Mouse (Mus musculus) intestine, embryonic 14.5 days (tissue): ENCODE measurements at regions not wholly inside any gene's neighbourhood (a gene's known extent, or its start where the extent isn't known, plus 50 kb on each side); places are given as distances from the start of the nearest gene placed in this dataset.

Experiments
- ATAC-seq: fragments of 200-750 bp; cut with Nextera tagmentation; replicated peaks from 2 replicates; pipeline ENCODE4 v1.8.0; 2017; ENCODE audit warnings: low read depth, moderate number of reproducible peaks, moderate TSS enrichment, moderate library complexity; ENCODE audit not compliant: low FRiP score, low TSS enrichment
- DNase-seq: peaks from one replicate; pipeline ENCODE4 v3.0.0-alpha.2; 2018; ENCODE audit warnings: low spot score
- H3K27ac ChIP-seq: fragments of 300-500 bp; sonication (generic); 2 replicates; pipeline ENCODE4 v1.5.1; 2014; ENCODE audit warnings: low read depth, mild to moderate bottlenecking, control low read depth
- H3K27me3 ChIP-seq: fragments of 300-500 bp; sonication (generic); replicated peaks from 2 replicates; pipeline ENCODE4 v1.6.1; 2014; ENCODE audit warnings: low read length, control low read depth; ENCODE audit not compliant: control insufficient read depth, insufficient read depth
- H3K36me3 ChIP-seq: fragments of 300-500 bp; sonication (generic); 2 replicates; pipeline ENCODE4 v1.6.1; 2014; ENCODE audit warnings: low read length, control low read depth; ENCODE audit not compliant: control insufficient read depth, insufficient read depth
- H3K4me1 ChIP-seq: fragments of 300-500 bp; sonication (generic); replicated peaks from 2 replicates; pipeline ENCODE4 v1.6.1; 2014; ENCODE audit warnings: low read length, control low read depth, mixed read lengths; ENCODE audit not compliant: control insufficient read depth, insufficient read depth
- H3K4me2 ChIP-seq: fragments of 300-500 bp; sonication (generic); 2 replicates; pipeline ENCODE4 v1.6.1; 2014; ENCODE audit warnings: low read length
- H3K4me3 ChIP-seq: fragments of 300-500 bp; sonication (generic); 2 replicates; pipeline ENCODE4 v1.5.1; 2014; ENCODE audit warnings: low read depth, low read length, control low read depth, mixed read lengths
- H3K9ac ChIP-seq: fragments of 300-500 bp; sonication (generic); 2 replicates; pipeline ENCODE4 v1.6.1; 2014; ENCODE audit warnings: mild to moderate bottlenecking, low read length
- H3K9me3 ChIP-seq: fragments of 300-500 bp; sonication (generic); 2 replicates; pipeline ENCODE4 v1.6.1; 2016; ENCODE audit warnings: low read length, control low read depth; ENCODE audit not compliant: control insufficient read depth
- WGBS: fragments of 180-500 bp; shearing (Covaris S2); extraction: QIAGEN DNeasy Blood & Tissue Kit; methylation state at CpG from one replicate; pipeline ENCODE4 v1.1.7; 2014; 5-methylcytosine and 5-hydroxymethylcytosine counted together

GRCm38 (mm10) chr1:79984721-79985120 lies 123.7 kb upstream of the Serpine2 start:
- Histone ChIP-seq H3K36me3 (no peaks in the 10 kb centered on the region), H3K9ac (no peak overlapping the region), H3K27ac (no peak overlapping the region), H3K4me3 (no peak overlapping the region), H3K4me2 (no peak overlapping the region), H3K27me3 (no peaks in the 10 kb centered on the region), H3K9me3 (no peaks in the 10 kb centered on the region), H3K4me1 (no peaks in the 10 kb centered on the region)
- DNase-seq, result no peak
- ATAC-seq, result peak; percentile 66; the same call in 1 of the 2 replicates
- WGBS, result 59% methylated on average over 3 of the region's 3 CpGs

GRCm38 (mm10) chr1:79982678-79983280 lies 121.8 kb upstream of the Serpine2 start:
- Histone ChIP-seq H3K4me2 (no peak overlapping the region), H3K4me3 (no peak overlapping the region), H3K36me3 (no peaks in the 10 kb centered on the region), H3K27ac (no peak overlapping the region), H3K27me3 (no peaks in the 10 kb centered on the region), H3K9me3 (no peaks in the 10 kb centered on the region), H3K4me1 (no peaks in the 10 kb centered on the region), H3K9ac (no peak overlapping the region)
- ATAC-seq (no peak), DNase-seq (no peak)
- WGBS, result 48% methylated on average over 13 of the region's 13 CpGs

GRCm38 (mm10) chr1:79979863-79980262 lies 118.9 kb upstream of the Serpine2 start:
- WGBS, result 76% methylated on average over 6 of the region's 6 CpGs
- no peak overlapping the region for H3K27ac ChIP-seq
- no peak overlapping the region for H3K9ac ChIP-seq
- no peaks in the 10 kb centered on the region for H3K36me3 ChIP-seq
- no peaks in the 10 kb centered on the region for H3K4me1 ChIP-seq
- DNase-seq, result no peak
- ATAC-seq, result no peak
- H3K27me3 ChIP-seq, result no peaks in the 10 kb centered on the region
- no peak overlapping the region for H3K4me2 ChIP-seq
- no peaks in the 10 kb centered on the region for H3K9me3 ChIP-seq
- H3K4me3 ChIP-seq, result no peak overlapping the region

GRCm38 (mm10) chr1:79978156-79978555 lies 117.2 kb upstream of the Serpine2 start:
- ATAC-seq (no peak), DNase-seq (no peak)
- 42% methylated on average over 5 of the region's 5 CpGs for WGBS

GRCm38 (mm10) chr1:79956121-79956520 lies 95.1 kb upstream of the Serpine2 start:
- H3K4me1 ChIP-seq, result peaks cover 6% of the 10 kb centered on the region; the same call in 1 of the 2 replicates
- H3K9me3 ChIP-seq, result no peaks in the 10 kb centered on the region
- DNase-seq (peak; percentile 74), ATAC-seq (0 out of 2 replicates have a peak, but pooled peaks have one; percentile 12)
- H3K27ac ChIP-seq, result no peak overlapping the region
- H3K36me3 ChIP-seq, result no peaks in the 10 kb centered on the region
- H3K9ac ChIP-seq, result no peak overlapping the region
- 44% methylated on average over 1 of the region's 1 CpGs for WGBS
- H3K27me3 ChIP-seq, result no peaks in the 10 kb centered on the region
- H3K4me3 ChIP-seq, result no peak overlapping the region
- no peak overlapping the region for H3K4me2 ChIP-seq

More at GRCm38 (mm10) chr1:79978156-79978555, 117.2 kb upstream of the Serpine2 start:
- H3K27me3 ChIP-seq, result no peaks in the 10 kb centered on the region
- no peaks in the 10 kb centered on the region for H3K9me3 ChIP-seq
- H3K36me3 ChIP-seq, result no peaks in the 10 kb centered on the region
- no peak overlapping the region for H3K9ac ChIP-seq
- H3K4me1 ChIP-seq, result no peaks in the 10 kb centered on the region
- no peak overlapping the region for H3K4me3 ChIP-seq
- no peak overlapping the region for H3K4me2 ChIP-seq
- H3K27ac ChIP-seq, result no peak overlapping the region

- ATAC-seq (no peak), DNase-seq (no peak)
- H3K9me3 ChIP-seq, result no peaks in the 10 kb centered on the region
- 74% methylated on average over 4 of the region's 4 CpGs for WGBS
- H3K27ac ChIP-seq, result no peak overlapping the region
- no peaks in the 10 kb centered on the region for H3K36me3 ChIP-seq
- no peak overlapping the region for H3K4me2 ChIP-seq
- H3K9ac ChIP-seq, result no peak overlapping the region
- no peaks in the 10 kb centered on the region for H3K4me1 ChIP-seq
- H3K27me3 ChIP-seq, result no peaks in the 10 kb centered on the region
- H3K4me3 ChIP-seq, result no peak overlapping the region
Observed at GRCm38 (mm10) chr1:79944231-79944630, 83.3 kb upstream of the Serpine2 start.

- no peak for DNase-seq
- Histone ChIP-seq H3K36me3 (no peaks in the 10 kb centered on the region), H3K4me3 (no peak overlapping the region), H3K9ac (no peak overlapping the region), H3K27me3 (no peaks in the 10 kb centered on the region), H3K9me3 (no peaks in the 10 kb centered on the region), H3K4me1 (no peaks in the 10 kb centered on the region), H3K4me2 (no peak overlapping the region), H3K27ac (no peak overlapping the region)
- no peak for ATAC-seq
- 68% methylated on average over 5 of the region's 5 CpGs for WGBS
Observed at GRCm38 (mm10) chr1:79932435-79932834, 71.5 kb upstream of the Serpine2 start.

GRCm38 (mm10) chr1:79927740-79928139 lies 66.8 kb upstream of the Serpine2 start:
- no peak for DNase-seq
- WGBS, result 31% methylated on average over 2 of the region's 2 CpGs
- no peaks in the 10 kb centered on the region for H3K4me1 ChIP-seq

GRCm38 (mm10) chr1:79925776-79926175 lies 64.8 kb upstream of the Serpine2 start:
- ATAC-seq (no peak), DNase-seq (no peak)
- Histone ChIP-seq H3K9ac (no peak overlapping the region), H3K4me3 (no peak overlapping the region), H3K27me3 (no peaks in the 10 kb centered on the region), H3K4me2 (no peak overlapping the region), H3K27ac (no peak overlapping the region), H3K36me3 (no peaks in the 10 kb centered on the region), H3K9me3 (no peaks in the 10 kb centered on the region), H3K4me1 (no peaks in the 10 kb centered on the region)
- 45% methylated on average over 1 of the region's 1 CpGs for WGBS

More at GRCm38 (mm10) chr1:79927740-79928139, 66.8 kb upstream of the Serpine2 start:
- ATAC-seq, result no peak
- H3K27me3 ChIP-seq, result no peaks in the 10 kb centered on the region
- no peaks in the 10 kb centered on the region for H3K9me3 ChIP-seq
- H3K4me2 ChIP-seq, result no peak overlapping the region
- no peak overlapping the region for H3K9ac ChIP-seq
- no peak overlapping the region for H3K4me3 ChIP-seq
- no peaks in the 10 kb centered on the region for H3K36me3 ChIP-seq
- H3K27ac ChIP-seq, result no peak overlapping the region
